Mouse (Mus musculus): Measurements from ENCODE around the gene Orai3. TPM values are rescaled to one million over a fixed set of nuclear protein-coding genes. Genes with fewer than 3 reads are reported as not detected.

Gene Orai3
- total and polyA plus RNA-seq, 3 experiments = 10.3 to 16.9 (median 11.6) TPM

- Histone ChIP-seq H3K4me3 (replicated peaks in 1 of 3; ENCODE audit: low read depth in 2 of 3, low read length in 2 of 3, poor library complexity in 1 of 3) (no peak overlapping the region), H3K4me2 (ENCODE audit: insufficient read depth, low read depth, poor library complexity, severe bottlenecking) (no peak overlapping the region), H3K4me1 (ENCODE audit: control insufficient read depth in 1 of 2, insufficient read depth in 2 of 2) (peaks cover 0 to 20% of the 10 kb centered on the region in 2 experiments; a peak in 2 of 4 replicates), H3K36me3 (replicated peaks in 1 of 2; ENCODE audit: control insufficient read depth in 1 of 2, insufficient read depth in 1 of 2, low read length in 1 of 2) (peaks cover 41 to 70% of the 10 kb centered on the region in 2 experiments), H3K9ac (ENCODE audit: insufficient read depth, low read depth) (no peak overlapping the region), H3K79me2 (replicated peaks; ENCODE audit: control insufficient read depth, extremely low read depth, insufficient read depth, poor library complexity, severe bottlenecking) (no peaks in the 10 kb centered on the region), H3K9me3 (replicated peaks; ENCODE audit: low read length) (no peaks in the 10 kb centered on the region), H3K27me3 (replicated peaks) (no peaks in the 10 kb centered on the region), H3K27ac (ENCODE audit: insufficient read depth, low read depth) (no peak overlapping the region)
- TF ChIP-seq ZKSCAN1 (IDR thresholded peaks at IDR 0.05; ENCODE audit: borderline replicate concordance, low read depth, low read length) (no peak), ELF1 (IDR thresholded peaks at IDR 0.05; ENCODE audit: low read depth, low read length) (no peak), HCFC1 (IDR thresholded peaks at IDR 0.05; ENCODE audit: low read depth, low read length) (no peak), CHD2 (IDR thresholded peaks at IDR 0.05; ENCODE audit: low read length) (no peak), POLR2A (IDR thresholded peaks at IDR 0.05; ENCODE audit: low read depth, low read length) (no peak), USF1 (IDR thresholded peaks at IDR 0.05; ENCODE audit: low read depth, low read length) (no peak), IRF4 (IDR thresholded peaks at IDR 0.05; ENCODE audit: low read depth, low read length) (no peak), KAT2A (IDR thresholded peaks at IDR 0.05; ENCODE audit: insufficient replicate concordance, low read length) (no peak), MXI1 (IDR thresholded peaks at IDR 0.05; ENCODE audit: low read depth, low read length) (no peak), PAX5 (IDR thresholded peaks at IDR 0.05; ENCODE audit: low read length) (no peak), ZMIZ1 (IDR thresholded peaks at IDR 0.05; ENCODE audit: low read depth, low read length) (no peak), SMC3 (IDR thresholded peaks at IDR 0.05; ENCODE audit: low read depth, low read length) (no peak), RAD21 (IDR thresholded peaks at IDR 0.05; ENCODE audit: low read depth, low read length) (no peak), TBP (conservative IDR thresholded peaks at IDR 0.05; ENCODE audit: low read depth, low read length) (no peak), EP300 (IDR thresholded peaks at IDR 0.05; ENCODE audit: low read length) (no peak), ZNF384 (IDR thresholded peaks at IDR 0.05; ENCODE audit: low read depth, low read length) (no peak), MAFK (IDR thresholded peaks at IDR 0.05; ENCODE audit: insufficient replicate concordance, low read length) (no peak), MYC (IDR thresholded peaks at IDR 0.05; ENCODE audit: low read depth, low read length) (no peak), NELFE (IDR thresholded peaks at IDR 0.05; ENCODE audit: low read depth, low read length) (no peak)
- in situ Hi-C loops (cut with MboI; ENCODE audit: low pct_ligation_motif_present, low pct_unique_long_range_greater_than_20kb, low sequenced_read_pairs) = no loop called here
- DNase-seq (ENCODE audit: extremely low read depth) = no peak
- dilution Hi-C loops (cut with MboI; ENCODE audit: extremely low pct_ligation_motif_present, extremely low pct_unique_long_range_greater_than_20kb, low sequenced_read_pairs) = no loop called here
Observed at GRCm38 (mm10) chr7:127802313-127802712, 32.7 kb downstream of the Orai3 start.

DNA sequence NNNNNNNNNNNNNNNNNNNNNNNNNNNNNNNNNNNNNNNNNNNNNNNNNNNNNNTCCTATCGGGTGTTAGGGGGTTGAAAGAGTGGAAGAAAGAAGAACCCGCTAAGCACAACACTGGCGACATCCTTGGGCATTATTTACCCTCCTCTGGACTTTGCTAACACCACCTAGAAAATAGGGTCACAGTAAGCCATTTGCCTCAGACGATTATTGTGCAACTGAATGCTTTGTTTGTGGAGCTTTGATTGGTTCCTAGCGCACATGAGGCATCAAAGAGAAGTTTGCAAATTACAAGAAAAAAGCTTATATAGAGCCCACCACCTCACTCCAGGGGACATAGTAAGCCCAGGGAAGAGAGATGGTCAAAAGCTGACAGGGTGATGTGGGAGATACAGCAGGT, 39.2 kb downstream of the Orai3 start:
- DNase-seq (ENCODE audit: extremely low read depth) = no peak
- Histone ChIP-seq H3K36me3 (replicated peaks in 1 of 2; ENCODE audit: control insufficient read depth in 1 of 2, insufficient read depth in 1 of 2, low read length in 1 of 2) (peaks cover 0 to 7% of the 10 kb centered on the region in 2 experiments), H3K4me2 (ENCODE audit: insufficient read depth, low read depth, poor library complexity, severe bottlenecking) (no peak overlapping the region), H3K4me1 (ENCODE audit: control insufficient read depth in 1 of 2, insufficient read depth in 2 of 2) (peaks cover 2 to 13% of the 10 kb centered on the region in 2 experiments; a peak in 3 of 4 replicates), H3K27ac (ENCODE audit: insufficient read depth, low read depth) (no peak overlapping the region), H3K4me3 (replicated peaks in 1 of 3; ENCODE audit: low read depth in 2 of 3, low read length in 2 of 3, poor library complexity in 1 of 3) (no peak overlapping the region), H3K9me3 (replicated peaks; ENCODE audit: low read length) (no peaks in the 10 kb centered on the region), H3K9ac (ENCODE audit: insufficient read depth, low read depth) (no peak overlapping the region), H3K27me3 (replicated peaks) (no peaks in the 10 kb centered on the region), H3K79me2 (replicated peaks; ENCODE audit: control insufficient read depth, extremely low read depth, insufficient read depth, poor library complexity, severe bottlenecking) (no peaks in the 10 kb centered on the region)
- TF ChIP-seq MAFK (IDR thresholded peaks at IDR 0.05; ENCODE audit: insufficient replicate concordance, low read length) (no peak), RAD21 (IDR thresholded peaks at IDR 0.05; ENCODE audit: low read depth, low read length) (no peak), POLR2AphosphoS2 (IDR thresholded peaks at IDR 0.05; ENCODE audit: low read depth, low read length) (no peak), KAT2A (IDR thresholded peaks at IDR 0.05; ENCODE audit: insufficient replicate concordance, low read length) (no peak), ZC3H11A (IDR thresholded peaks at IDR 0.05; ENCODE audit: low read depth, low read length) (no peak), MXI1 (IDR thresholded peaks at IDR 0.05; ENCODE audit: low read depth, low read length) (no peak), ETS1 (conservative IDR thresholded peaks at IDR 0.05; ENCODE audit: low read depth, low read length) (no peak), JUN (IDR thresholded peaks at IDR 0.05; ENCODE audit: insufficient read depth, low read depth, low read length) (no peak), EP300 (IDR thresholded peaks at IDR 0.05; ENCODE audit: low read length) (no peak), RCOR1 (conservative IDR thresholded peaks at IDR 0.05; ENCODE audit: low read depth, low read length) (no peak), TBP (conservative IDR thresholded peaks at IDR 0.05; ENCODE audit: low read depth, low read length) (no peak), ZNF384 (IDR thresholded peaks at IDR 0.05; ENCODE audit: low read depth, low read length) (no peak), CHD1 (IDR thresholded peaks at IDR 0.05; ENCODE audit: low read depth, low read length) (no peak), ZMIZ1 (IDR thresholded peaks at IDR 0.05; ENCODE audit: low read depth, low read length) (no peak), HCFC1 (IDR thresholded peaks at IDR 0.05; ENCODE audit: low read depth, low read length) (no peak), PAX5 (IDR thresholded peaks at IDR 0.05; ENCODE audit: low read length) (no peak), ELF1 (IDR thresholded peaks at IDR 0.05; ENCODE audit: low read depth, low read length) (no peak)
- in situ Hi-C loops (cut with MboI; ENCODE audit: low pct_ligation_motif_present, low pct_unique_long_range_greater_than_20kb, low sequenced_read_pairs) = no loop called here
- dilution Hi-C loops (cut with MboI; ENCODE audit: extremely low pct_ligation_motif_present, extremely low pct_unique_long_range_greater_than_20kb, low sequenced_read_pairs) = no loop called here

Measured in CH12.LX (cell line).